Mouse (Mus musculus) heart, embryonic 10.5 days (tissue): ENCODE measurements around the gene Arhgdia. TPM values are rescaled to one million over a fixed set of nuclear protein-coding genes. Genes with fewer than 3 reads are reported as not detected.

Experiments
- DNase-seq: peaks from one replicate; pipeline ENCODE4 v3.0.0-alpha.2; 2017; ENCODE audit warnings: low spot score
- H3K27ac ChIP-seq: fragments of 300-500 bp; sonication (generic); 2 replicates; pipeline ENCODE4 v1.5.1; 2016; ENCODE audit warnings: mild to moderate bottlenecking
- H3K27me3 ChIP-seq: fragments of 300-500 bp; sonication (generic); 2 replicates; pipeline ENCODE4 v1.6.1; 2016; ENCODE audit warnings: mild to moderate bottlenecking; ENCODE audit not compliant: poor library complexity, insufficient read depth, severe bottlenecking
- H3K36me3 ChIP-seq: fragments of 300-500 bp; sonication (generic); 2 replicates; pipeline ENCODE4 v1.6.1; 2016; ENCODE audit warnings: mild to moderate bottlenecking, moderate library complexity
- H3K4me1 ChIP-seq: fragments of 300-500 bp; sonication (generic); 2 replicates; pipeline ENCODE4 v1.6.1; 2016; ENCODE audit warnings: mild to moderate bottlenecking
- H3K4me3 ChIP-seq: fragments of 300-500 bp; sonication (generic); 2 replicates; pipeline ENCODE4 v1.5.1; 2016; ENCODE audit warnings: mild to moderate bottlenecking, moderate library complexity
- H3K9me3 ChIP-seq: fragments of 300-500 bp; sonication (generic); 2 replicates; pipeline ENCODE4 v1.6.1; 2016; ENCODE audit warnings: mild to moderate bottlenecking, moderate library complexity
- WGBS: fragments of 180-500 bp; shearing (Covaris S2); methylation state at CpG from one replicate; pipeline ENCODE4 v1.1.7; 2016; 5-methylcytosine and 5-hydroxymethylcytosine counted together
- polyA plus RNA-seq: library from polyadenylated mRNA; unstranded; fragments of >200 nt; fragmentation: Nextera tagmentation; extraction: Ambion mirVana; gene quantifications from 2 replicates; pipeline ENCODE4 v1.2.1, GENCODE M21; 2016

Arhgdia gene
- polyA plus RNA-seq, 1 experiment from 2014 or later, result 673 TPM

DNA sequence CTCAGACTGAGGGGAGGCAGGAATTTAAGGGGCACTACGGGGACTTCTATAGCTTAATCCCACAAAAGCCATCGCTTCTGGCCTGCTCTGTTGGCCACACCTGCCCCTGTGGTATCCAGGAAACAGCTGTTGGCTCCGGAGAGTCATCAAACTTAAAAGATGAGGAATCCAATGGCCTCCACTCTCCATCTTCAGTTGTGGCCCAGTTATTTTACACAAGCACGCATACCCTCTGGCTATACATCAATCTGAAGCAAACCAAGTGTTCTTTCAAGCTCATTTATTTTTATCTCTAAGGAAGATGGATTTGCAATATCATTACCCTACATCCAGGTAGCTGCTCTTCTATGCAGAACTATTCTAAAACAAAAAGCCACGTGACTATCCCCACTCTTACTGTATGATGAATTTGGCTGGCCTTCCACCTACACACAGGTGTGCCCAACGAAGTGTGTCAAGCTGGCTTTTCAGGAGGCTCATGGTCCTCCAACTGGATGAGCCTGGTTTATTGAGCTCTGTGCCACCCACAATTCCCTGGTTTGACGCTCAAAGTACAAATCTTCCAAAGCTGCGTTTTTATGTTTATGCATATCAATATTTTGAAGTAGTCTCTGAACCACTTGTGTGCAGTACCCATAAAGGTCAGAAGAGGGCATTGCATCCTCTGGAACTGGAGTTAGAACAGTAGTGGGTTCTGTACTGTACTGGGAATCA lies 1.0 kb upstream of the Arhgdia start:
- peak overlapping the region; percentile 91 for H3K4me3 ChIP-seq
- peaks cover 73% of the 10 kb centered on the region for H3K36me3 ChIP-seq
- H3K9me3 ChIP-seq, result no peaks in the 10 kb centered on the region
- H3K27me3 ChIP-seq, result no peaks in the 10 kb centered on the region
- WGBS, result 77% methylated on average over 8 of the region's 8 CpGs
- DNase-seq, result peak; percentile 73
- H3K4me1 ChIP-seq, result peaks cover 31% of the 10 kb centered on the region
- peak overlapping the region; percentile 99 for H3K27ac ChIP-seq

DNA sequence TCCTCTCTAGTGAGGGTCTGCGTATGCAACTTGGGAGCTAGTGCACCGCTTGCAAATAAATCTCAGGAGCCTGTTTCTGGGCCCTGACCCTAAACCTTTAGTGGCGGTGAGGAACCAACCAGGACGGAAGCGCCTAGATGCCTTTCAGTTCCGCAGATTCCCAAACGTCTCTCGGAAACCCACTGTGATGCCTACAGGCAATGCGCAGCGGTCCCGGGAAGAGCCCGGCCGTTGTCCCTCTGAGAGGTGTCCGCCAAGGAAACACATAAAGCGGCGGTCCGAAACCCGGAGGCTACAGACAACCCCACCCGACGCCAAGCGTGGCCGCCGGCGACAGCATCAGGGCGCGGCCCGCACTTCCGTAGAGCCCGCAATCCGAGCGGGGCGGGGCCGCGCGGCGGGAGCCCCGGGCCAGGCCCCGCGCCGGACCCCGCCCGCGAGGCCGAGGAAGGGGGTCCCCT lies 523 bp downstream of the Arhgdia start:
- under 1% methylated on average over 44 of the region's 44 CpGs for WGBS
- Histone ChIP-seq H3K27ac (peak overlapping the region; percentile 99), H3K27me3 (no peaks in the 10 kb centered on the region), H3K4me1 (peaks cover 31% of the 10 kb centered on the region), H3K36me3 (peaks cover 71% of the 10 kb centered on the region), H3K4me3 (peak overlapping the region; percentile 91), H3K9me3 (no peaks in the 10 kb centered on the region)
- DNase-seq, result no peak

DNA sequence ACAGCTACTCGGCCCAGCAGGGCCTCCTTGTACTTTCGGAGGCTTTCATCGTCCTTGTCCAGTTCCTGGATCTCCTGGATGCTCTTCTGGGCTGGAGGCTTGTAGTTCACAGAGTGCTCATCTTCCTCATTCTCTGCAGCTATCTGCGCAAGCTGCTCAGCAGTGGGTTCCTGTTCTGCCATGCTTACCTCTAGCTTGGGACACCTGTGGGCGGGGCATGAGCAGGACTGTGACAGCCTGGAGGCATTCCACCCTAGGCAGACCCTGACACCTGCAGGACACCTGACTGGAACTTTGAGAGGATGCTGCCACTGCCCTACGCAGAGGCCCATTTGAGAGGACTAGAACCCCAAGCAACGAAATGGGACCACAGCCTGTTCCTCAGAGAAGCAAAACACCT lies 1.2 kb downstream of the Arhgdia start:
- Histone ChIP-seq H3K9me3 (no peaks in the 10 kb centered on the region), H3K4me3 (peak overlapping the region; percentile 91), H3K36me3 (peaks cover 63% of the 10 kb centered on the region), H3K4me1 (peaks cover 33% of the 10 kb centered on the region), H3K27ac (peak overlapping the region; percentile 99), H3K27me3 (no peaks in the 10 kb centered on the region)
- 58% methylated on average over 7 of the region's 7 CpGs for WGBS
- DNase-seq, result peak; percentile 77

DNA sequence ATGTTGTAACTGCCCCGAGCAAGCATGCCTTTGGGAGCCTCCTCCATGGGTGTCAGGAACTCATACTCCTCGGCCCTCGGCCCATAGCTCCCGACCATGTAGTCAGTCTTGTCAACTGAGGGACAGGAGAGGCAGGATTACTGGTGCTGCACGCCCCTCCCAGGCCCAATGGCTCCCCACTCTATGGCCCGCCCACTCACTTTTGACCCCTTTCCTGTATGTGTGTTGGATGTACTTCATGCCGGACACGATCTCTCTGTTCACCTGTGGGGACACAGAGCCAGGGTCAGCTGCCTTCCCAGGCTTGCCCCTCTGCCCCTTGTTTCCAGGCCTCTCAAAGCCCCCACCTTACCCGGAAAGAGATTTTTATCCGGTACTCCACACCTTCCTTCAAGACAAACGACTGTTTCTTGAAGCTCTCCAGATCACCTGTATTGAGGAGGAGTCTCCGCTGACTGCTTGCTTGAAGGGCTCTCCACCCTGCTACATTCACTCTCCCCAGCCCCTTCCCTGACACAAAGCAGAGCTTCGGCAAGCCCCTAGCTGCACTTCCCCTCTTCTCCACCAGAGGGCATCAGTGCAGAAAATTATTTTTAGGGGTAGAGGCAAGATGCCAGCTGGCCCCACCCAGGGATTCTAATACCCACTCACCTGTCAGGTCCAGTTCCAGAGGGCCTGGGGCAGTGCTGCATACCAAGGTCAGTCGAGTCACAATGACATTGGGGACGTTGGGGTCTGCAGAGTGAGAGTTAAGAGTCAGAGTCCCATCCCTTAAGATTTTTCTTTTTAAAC lies 1.9 kb downstream of the Arhgdia start:
- Histone ChIP-seq H3K4me3 (peak overlapping the region; percentile 91), H3K4me1 (peaks cover 36% of the 10 kb centered on the region), H3K36me3 (peaks cover 57% of the 10 kb centered on the region), H3K27me3 (no peaks in the 10 kb centered on the region), H3K27ac (peak overlapping the region; percentile 99), H3K9me3 (no peaks in the 10 kb centered on the region)
- peak; percentile 90 for DNase-seq
- 53% methylated on average over 15 of the region's 15 CpGs for WGBS

DNA sequence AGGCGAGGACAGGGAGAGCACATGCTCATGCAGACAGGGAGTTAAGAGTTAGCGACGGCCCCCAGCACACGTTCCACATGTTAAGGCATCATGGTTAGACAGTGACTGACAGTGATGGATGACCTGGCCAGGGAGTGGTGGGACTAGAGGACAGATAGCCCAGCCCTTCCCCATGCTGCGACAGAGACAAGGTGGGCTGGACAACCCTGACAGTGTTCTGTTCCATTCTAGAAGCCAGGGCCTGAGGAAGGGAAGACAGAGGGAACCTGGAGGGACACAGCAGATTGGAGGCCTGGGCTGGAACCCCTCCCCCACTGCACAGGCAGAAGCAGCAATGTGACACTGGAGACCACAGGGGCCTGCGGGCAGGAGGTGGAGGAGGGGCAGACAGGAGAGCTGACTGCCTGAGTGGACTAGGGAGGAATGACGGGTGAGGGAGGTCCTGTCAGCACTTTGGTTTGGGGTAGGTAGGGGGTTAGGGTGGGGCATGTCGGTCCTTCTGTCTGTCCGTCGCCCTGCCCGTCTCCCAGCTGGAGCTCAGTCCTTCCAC lies 2.7 kb downstream of the Arhgdia start:
- Histone ChIP-seq H3K27ac (peak overlapping the region; percentile 99), H3K36me3 (peaks cover 50% of the 10 kb centered on the region), H3K4me1 (peaks cover 42% of the 10 kb centered on the region), H3K27me3 (no peaks in the 10 kb centered on the region), H3K4me3 (peak overlapping the region; percentile 91; the same call in 1 of the 2 replicates), H3K9me3 (no peaks in the 10 kb centered on the region)
- WGBS, result 59% methylated on average over 11 of the region's 11 CpGs
- no peak for DNase-seq

DNA sequence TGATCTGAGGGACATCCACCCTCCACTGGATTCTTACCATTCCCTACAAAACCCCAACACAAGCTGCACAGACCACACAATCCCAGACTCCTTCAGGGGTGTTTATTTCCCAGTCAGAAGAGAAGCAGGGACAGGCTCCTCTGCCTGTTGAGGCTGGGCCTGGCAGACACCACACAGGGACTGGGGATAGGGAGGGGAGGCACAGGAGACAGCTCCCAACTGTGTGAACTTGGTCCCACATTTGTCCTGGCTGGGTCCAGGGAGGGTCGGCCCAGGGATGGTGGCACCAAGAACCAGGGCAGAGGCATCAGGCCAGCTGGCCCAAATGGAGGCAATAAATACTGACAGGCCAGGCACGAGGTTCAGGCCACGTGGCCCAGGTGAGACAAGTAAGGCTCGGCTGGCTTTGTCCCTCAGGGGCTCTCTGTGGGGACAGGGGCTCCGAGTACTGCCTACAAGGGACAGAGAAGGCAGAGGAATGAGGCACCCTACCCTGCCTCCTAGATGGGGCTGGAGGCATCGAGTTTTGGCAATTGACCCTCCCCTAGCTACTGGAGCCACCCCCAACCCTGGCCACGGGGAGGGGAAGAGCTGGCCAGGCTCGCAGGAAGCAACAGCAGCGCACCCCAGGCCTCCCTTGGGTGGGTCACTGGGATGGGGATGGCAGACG lies 3.3 kb downstream of the Arhgdia start:
- H3K4me3 ChIP-seq, result no peak overlapping the region
- no peaks in the 10 kb centered on the region for H3K27me3 ChIP-seq
- 82% methylated on average over 10 of the region's 10 CpGs for WGBS
- peaks cover 42% of the 10 kb centered on the region for H3K4me1 ChIP-seq
- H3K9me3 ChIP-seq, result no peaks in the 10 kb centered on the region
- peak; percentile 70 for DNase-seq
- peak overlapping the region; percentile 4; the same call in 1 of the 2 replicates for H3K27ac ChIP-seq
- H3K36me3 ChIP-seq, result peaks cover 45% of the 10 kb centered on the region

DNA sequence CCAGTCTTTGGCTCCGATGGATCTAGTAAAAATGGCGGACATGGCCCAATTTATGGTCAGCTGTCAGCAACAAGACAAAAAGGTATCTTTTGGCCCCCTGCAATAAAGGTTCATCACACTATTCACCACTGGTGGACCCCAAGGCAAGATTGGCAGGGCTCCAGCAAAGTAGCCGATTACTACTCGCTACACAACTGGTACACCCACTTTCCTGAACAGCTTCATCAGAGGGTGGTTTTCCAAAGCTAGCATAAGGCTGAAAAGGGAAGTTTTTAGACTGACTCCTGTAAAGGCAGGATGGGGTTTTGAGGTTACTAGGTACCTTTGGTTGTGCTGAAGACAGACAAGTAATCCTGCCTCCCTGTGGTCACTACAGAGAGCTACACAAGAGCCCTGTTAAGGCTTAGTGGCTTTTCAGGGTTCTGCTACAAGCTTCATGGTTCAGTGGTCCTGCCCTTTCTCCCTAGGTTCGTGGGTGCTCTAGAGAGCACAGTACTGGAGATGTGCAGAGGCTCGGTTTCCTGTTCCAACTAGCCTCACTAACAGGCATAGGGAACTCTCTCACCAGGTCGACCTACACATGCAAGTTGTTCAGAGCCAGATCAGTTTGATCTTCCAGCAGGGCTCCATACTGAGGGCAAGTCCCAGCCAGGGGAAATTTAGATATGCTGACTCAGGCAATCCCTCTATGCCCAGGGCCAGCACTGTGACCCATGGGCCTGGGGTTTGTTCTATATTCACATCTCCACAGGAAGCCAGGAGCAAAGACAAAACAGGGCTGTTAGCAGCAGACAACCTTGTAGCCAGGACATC lies 4.0 kb downstream of the Arhgdia start:
- peak; percentile 71 for DNase-seq
- H3K27ac ChIP-seq, result no peak overlapping the region
- peaks cover 42% of the 10 kb centered on the region for H3K4me1 ChIP-seq
- peaks cover 40% of the 10 kb centered on the region for H3K36me3 ChIP-seq
- no peaks in the 10 kb centered on the region for H3K9me3 ChIP-seq
- no peak overlapping the region for H3K4me3 ChIP-seq
- no peaks in the 10 kb centered on the region for H3K27me3 ChIP-seq
- 88% methylated on average over 7 of the region's 7 CpGs for WGBS

DNA sequence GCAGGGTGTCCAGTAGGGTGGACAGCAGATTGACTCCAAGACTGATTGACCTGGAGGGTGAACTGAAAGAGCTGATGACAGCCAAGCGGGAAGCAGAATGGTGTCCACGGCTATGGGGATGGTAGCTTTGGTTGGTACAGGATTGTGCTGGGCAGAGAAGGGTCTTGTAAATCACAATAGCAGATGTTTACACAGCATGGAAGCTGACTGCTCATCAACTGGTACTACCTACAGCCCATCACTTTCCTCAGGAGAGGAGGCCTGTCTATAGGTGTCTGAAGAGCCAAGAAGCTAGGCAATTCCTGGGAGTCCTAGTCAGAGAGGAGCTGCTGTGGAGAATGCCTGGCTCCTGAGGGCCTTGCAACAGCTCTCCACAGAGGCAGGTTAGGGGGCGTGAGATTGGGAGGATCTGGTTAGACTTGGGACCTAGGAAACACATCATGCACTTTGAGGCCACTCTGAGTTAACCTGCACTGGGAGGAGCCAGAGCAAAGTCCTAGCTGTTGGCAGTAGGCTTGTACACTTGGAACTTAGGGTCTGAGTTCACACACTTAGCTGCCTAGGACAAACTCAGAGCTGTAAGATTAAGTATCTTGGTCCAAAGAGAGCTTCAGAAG lies 5.0 kb downstream of the Arhgdia start:
- DNase-seq, result peak; percentile 74
- 68% methylated on average over 3 of the region's 3 CpGs for WGBS
- H3K4me3 ChIP-seq, result no peak overlapping the region
- peaks cover 39% of the 10 kb centered on the region for H3K4me1 ChIP-seq
- no peaks in the 10 kb centered on the region for H3K27me3 ChIP-seq
- no peak overlapping the region for H3K27ac ChIP-seq
- H3K36me3 ChIP-seq, result peaks cover 40% of the 10 kb centered on the region
- H3K9me3 ChIP-seq, result no peaks in the 10 kb centered on the region

DNA sequence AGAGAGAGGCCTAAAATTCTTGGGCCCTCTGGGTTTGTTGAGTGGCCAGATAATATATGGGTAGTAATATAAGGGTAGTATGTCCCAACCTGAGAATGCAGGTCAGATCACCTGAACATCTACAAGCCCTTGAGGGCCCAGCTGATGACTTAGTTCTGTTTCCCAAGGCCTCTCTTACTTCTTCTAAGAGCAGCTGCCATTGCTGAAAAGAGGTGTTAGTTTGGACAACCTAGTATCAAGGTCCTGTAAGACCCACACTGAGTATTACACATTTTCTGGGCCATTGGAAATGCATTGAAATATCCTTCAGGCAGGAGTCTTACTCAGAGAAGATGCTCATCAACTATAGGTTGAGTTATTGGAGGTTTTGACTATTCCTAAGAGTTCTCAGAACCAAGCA lies 5.5 kb downstream of the Arhgdia start:
- peaks cover 46% of the 10 kb centered on the region for H3K36me3 ChIP-seq
- DNase-seq, result no peak
- peaks cover 44% of the 10 kb centered on the region for H3K4me1 ChIP-seq
- H3K27ac ChIP-seq, result no peak overlapping the region
- H3K27me3 ChIP-seq, result no peaks in the 10 kb centered on the region
- H3K4me3 ChIP-seq, result no peak overlapping the region
- no peaks in the 10 kb centered on the region for H3K9me3 ChIP-seq

DNA sequence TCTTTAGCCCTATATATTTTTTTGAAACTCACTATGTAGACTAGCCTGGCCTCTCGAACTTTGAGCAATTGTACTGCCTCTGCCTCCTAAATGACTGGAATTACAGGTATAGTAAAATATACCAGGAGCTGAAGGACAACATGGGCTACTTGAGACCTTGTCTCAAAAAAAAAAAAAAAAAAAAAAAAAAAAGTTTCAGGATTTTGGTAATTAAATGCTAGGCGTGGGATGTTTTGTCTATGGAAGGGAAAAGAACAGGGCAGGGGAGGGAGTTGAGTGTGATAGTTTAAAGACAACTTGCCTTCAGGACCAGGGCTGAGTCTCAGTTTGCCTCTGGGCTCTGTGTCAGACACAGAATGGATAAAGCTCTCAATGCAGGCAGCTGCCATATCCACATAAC lies 6.4 kb downstream of the Arhgdia start:
- peaks cover 42% of the 10 kb centered on the region for H3K4me1 ChIP-seq
- WGBS, result 86% methylated on average over 2 of the region's 2 CpGs
- H3K4me3 ChIP-seq, result no peak overlapping the region
- no peak for DNase-seq
- H3K9me3 ChIP-seq, result no peaks in the 10 kb centered on the region
- H3K27me3 ChIP-seq, result no peaks in the 10 kb centered on the region
- peak overlapping the region; percentile 97 for H3K27ac ChIP-seq
- peaks cover 54% of the 10 kb centered on the region for H3K36me3 ChIP-seq

DNA sequence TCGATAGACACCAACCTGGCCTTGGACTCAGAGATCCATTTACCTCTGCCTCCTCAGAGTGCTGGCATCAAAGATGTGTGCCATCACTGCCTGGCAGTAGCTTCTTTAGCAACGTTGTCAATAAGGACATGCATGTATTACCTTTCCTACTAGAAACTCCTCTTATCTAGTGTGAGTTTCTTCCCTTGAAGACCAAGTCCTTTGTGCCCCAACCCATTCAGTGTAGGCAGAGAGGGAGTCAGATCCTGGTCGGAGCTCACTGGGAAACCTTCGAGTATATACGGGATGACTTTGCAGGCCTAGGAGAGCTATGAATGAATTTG lies 7.2 kb downstream of the Arhgdia start:
- H3K4me3 ChIP-seq, result peak overlapping the region; percentile 99
- 47% methylated on average over 5 of the region's 5 CpGs for WGBS
- H3K9me3 ChIP-seq, result no peaks in the 10 kb centered on the region
- no peak for DNase-seq
- peaks cover 53% of the 10 kb centered on the region for H3K36me3 ChIP-seq
- H3K27ac ChIP-seq, result peak overlapping the region; percentile 97
- H3K27me3 ChIP-seq, result no peaks in the 10 kb centered on the region
- peaks cover 34% of the 10 kb centered on the region for H3K4me1 ChIP-seq
